Mouse (Mus musculus) spleen, adult 2 months (tissue): ENCODE measurements around the gene Gm10382. TPM values are rescaled to one million over a fixed set of nuclear protein-coding genes. Genes with fewer than 3 reads are reported as not detected.
A peak's percentile ranks its signal among the peaks of the same experiment; 100 is the strongest.
"Not testable (repeated sequence)": the region's sequence is repeated elsewhere in the genome, so short reads cannot be mapped to it uniquely, and the experiment has no call there.

ENCODE experiments used
- DNase-seq, 2 experiments: peaks; one replicate each; pipeline versions ENCODE4 v3.0.0 to v3.0.0-alpha.2; 2012 to 2021; ENCODE audit warnings: low spot score in 2 of 2, low read depth in 1 of 2
- H3K27ac ChIP-seq: fragments of 200-500 bp; 2 replicates; pipeline ENCODE4 v1.5.1; 2012; ENCODE audit warnings: low read length, inconsistent platforms; ENCODE audit not compliant: insufficient read depth
- H3K27me3 ChIP-seq: fragments of 200-500 bp; 2 replicates; pipeline ENCODE4 v1.6.1; 2012; ENCODE audit warnings: mild to moderate bottlenecking, moderate library complexity, low read length, inconsistent platforms; ENCODE audit not compliant: control insufficient read depth, insufficient read depth
- H3K36me3 ChIP-seq: fragments of 200-500 bp; 2 replicates; pipeline ENCODE4 v1.6.1; 2012; ENCODE audit warnings: mild to moderate bottlenecking, low read length, inconsistent platforms; ENCODE audit not compliant: control insufficient read depth, insufficient read depth
- H3K4me1 ChIP-seq: fragments of 200-500 bp; 2 replicates; pipeline ENCODE4 v1.6.1; 2011; ENCODE audit warnings: inconsistent platforms; ENCODE audit not compliant: control insufficient read depth, insufficient read depth, insufficient read length
- H3K4me3 ChIP-seq: fragments of 200-500 bp; 2 replicates; pipeline ENCODE4 v1.5.1; 2011; ENCODE audit warnings: mild to moderate bottlenecking, inconsistent platforms; ENCODE audit not compliant: insufficient read depth, insufficient read length; ENCODE audit errors: extremely low read depth
- CTCF ChIP-seq: fragments of 200-500 bp; IDR thresholded peaks from 2 replicates; pipeline ENCODE4 v1.5.1; 2011; ENCODE audit warnings: mild to moderate bottlenecking, inconsistent platforms; ENCODE audit not compliant: insufficient read depth, insufficient read length, insufficient replicate concordance; ENCODE audit errors: extremely low read depth
- POLR2A ChIP-seq: fragments of 200-500 bp; IDR thresholded peaks from 2 replicates; pipeline ENCODE4 v1.6.1; 2011; ENCODE audit warnings: low read depth, low read length, inconsistent platforms
- WGBS: fragments of 180-500 bp; shearing (Covaris S2); methylation state at CpG from one replicate; pipeline ENCODE4 v1.1.7; 2018; 5-methylcytosine and 5-hydroxymethylcytosine counted together
- polyA plus RNA-seq: library from polyadenylated mRNA; depleted of rRNA; stranded (reverse); fragments of >200 nt; gene quantifications from 2 replicates; pipeline ENCODE4 v1.2.3, GENCODE M21; 2012; rRNA removed

Gm10382 gene
- polyA plus RNA-seq, 1 experiment: 0.08 TPM

DNA sequence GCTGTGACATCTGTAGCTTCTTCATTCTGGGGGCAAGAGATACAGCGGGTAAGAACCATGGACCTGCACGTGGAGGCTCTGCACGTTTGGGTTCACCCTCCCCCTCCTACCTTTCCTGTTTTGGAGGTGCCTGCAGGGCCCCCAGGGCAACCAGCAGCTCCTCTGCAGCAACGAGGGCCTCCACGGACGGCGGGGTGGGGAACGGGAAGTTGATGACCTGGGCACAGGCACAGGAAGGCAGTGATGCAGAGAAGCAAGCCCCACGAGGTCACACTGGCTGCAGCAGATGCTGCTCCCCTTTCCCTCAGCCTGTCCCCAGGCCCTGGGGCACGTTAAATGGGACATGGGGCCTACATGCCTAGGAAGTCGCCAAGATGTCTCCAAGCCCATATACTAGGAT, 30.0 kb downstream of the Gm10382 start:
- Histone ChIP-seq H3K27me3 (no peaks in the 10 kb centered on the region), H3K4me3 (no peak overlapping the region), H3K4me1 (peaks cover 7% of the 10 kb centered on the region), H3K36me3 (peaks cover 47% of the 10 kb centered on the region), H3K27ac (peak overlapping the region; percentile 38; the same call in 1 of the 2 replicates)
- TF ChIP-seq POLR2A (no peak), CTCF (no peak)
- peak in 1 of 2 experiments; percentile 47 for DNase-seq
- whole genome bisulfite sequencing: 24% methylated on average over 11 of the region's 11 CpGs

DNA sequence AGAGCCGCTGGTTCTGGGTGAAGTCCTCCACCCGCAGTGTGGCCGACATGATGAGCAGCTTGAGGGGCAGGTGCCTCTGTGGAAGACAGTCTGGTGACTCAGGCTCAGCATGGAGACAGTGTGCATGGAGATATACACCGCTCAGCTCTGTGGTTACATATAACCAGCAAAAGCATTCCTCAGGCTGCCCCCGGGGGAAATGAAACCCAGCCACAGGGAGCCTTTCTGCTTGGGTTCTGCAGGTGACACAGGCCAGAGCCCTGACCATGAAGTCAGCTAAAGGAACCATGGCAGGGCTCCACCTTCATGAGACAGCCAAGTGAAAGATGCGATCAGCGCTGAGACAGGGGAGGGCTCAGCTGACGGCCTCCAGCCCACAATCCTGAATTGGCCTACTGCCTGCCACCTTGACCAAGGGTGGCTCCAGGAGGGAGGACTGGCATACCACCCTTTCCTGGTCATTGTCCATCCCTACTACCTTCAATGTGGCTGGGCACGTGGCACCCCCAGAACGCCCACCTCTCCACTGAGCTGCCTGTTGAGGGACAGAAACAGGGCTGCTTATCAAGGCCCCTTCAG, 36.7 kb downstream of the Gm10382 start:
- no peak overlapping the region for H3K27ac ChIP-seq
- H3K4me1 ChIP-seq: no peaks in the 10 kb centered on the region
- TF ChIP-seq CTCF (no peak), POLR2A (no peak)
- H3K4me3 ChIP-seq: no peak overlapping the region
- WGBS: 62% methylated on average over 10 of the region's 10 CpGs
- DNase-seq: no peak
- H3K27me3 ChIP-seq: no peaks in the 10 kb centered on the region
- peaks cover 69% of the 10 kb centered on the region for H3K36me3 ChIP-seq

DNA sequence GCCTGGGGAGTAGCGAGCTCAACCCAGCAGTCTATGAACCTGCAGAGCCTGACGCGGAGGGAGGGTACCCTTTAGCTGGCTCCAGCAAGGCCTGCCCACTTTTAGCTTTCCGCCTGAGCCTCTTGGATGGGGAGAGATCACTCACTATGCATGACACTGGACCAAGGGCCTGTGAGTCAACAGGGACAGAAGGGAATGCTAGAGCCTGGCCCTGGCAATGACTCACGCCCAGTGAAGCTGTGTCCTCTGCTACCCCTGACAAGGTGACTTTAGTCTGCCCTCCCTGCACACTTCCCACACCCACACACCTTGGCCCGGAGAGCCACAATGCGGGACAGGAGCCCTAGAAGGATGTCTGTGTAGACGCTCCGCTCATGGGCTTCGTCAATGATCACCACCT, 37.2 kb downstream of the Gm10382 start:
- Histone ChIP-seq H3K27me3 (no peaks in the 10 kb centered on the region), H3K36me3 (peaks cover 68% of the 10 kb centered on the region), H3K4me1 (no peaks in the 10 kb centered on the region), H3K4me3 (no peak overlapping the region), H3K27ac (no peak overlapping the region)
- TF ChIP-seq POLR2A (no peak), CTCF (no peak)
- 86% methylated on average over 10 of the region's 10 CpGs for WGBS
- DNase-seq: no peak

DNA sequence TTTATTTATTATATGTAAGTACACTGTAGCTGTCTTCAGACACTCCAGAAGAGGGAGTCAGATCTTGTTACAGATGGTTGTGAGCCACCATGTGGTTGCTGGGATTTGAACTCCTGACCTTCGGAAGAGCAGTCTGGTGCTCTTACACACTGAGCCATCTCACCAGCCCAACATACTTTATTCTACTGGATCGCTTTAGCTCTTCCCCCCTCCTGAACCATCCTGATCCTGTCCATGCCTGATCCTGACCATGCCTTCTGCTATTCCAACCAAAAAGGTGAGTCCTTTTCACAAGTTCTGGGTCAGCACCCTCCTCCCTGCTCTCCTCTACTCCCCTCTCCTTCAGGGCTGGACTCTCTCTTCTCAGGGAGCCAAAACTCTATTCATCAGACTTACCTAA, 43.2 kb downstream of the Gm10382 start:
- H3K4me3 ChIP-seq: not testable (repeated sequence)
- 96% methylated on average over 2 of the region's 2 CpGs for WGBS

DNA sequence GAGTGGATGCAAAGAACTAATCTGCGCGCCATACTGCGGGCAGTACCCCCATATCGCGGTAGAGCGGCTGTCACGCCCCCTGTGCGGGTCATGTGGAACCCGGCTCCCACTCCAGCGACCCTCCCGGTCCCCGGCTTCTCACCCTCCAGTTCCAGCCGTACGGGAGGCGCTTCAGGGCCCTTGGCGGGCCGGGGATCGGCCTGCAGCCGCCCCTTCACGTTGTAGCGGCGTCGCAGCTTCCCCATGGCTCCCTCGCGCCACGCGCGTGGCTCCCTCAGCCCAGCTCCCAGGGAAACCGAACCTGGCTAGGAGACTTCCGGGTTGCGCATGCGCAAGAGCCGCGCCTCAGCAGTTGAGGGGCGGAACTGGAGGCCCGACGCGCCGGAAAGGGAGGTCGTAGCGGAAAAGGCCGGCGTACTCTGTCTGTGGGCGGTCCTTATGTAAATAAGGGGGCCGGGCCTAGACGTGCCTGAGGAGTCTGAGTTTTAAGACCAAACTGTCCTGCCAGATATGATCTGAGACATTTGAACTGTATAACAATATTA, 44.7 kb downstream of the Gm10382 start, which contains the start of gene Dhx37:
Gene Dhx37 (minus strand): TSS at position 329 of the 545 bp plus-strand sequence.
- no peaks in the 10 kb centered on the region for H3K27me3 ChIP-seq
- peak within 1 kb of the TSS; percentile 83 for H3K4me3 ChIP-seq
- WGBS: under 1% methylated on average over 46 of the region's 46 CpGs
- H3K4me1 ChIP-seq: peaks cover 5% of the 10 kb centered on the region; the same call in 1 of the 2 replicates
- peak; percentile 91 to 93 for DNase-seq
- H3K27ac ChIP-seq: 0 out of 2 replicates have a peak within 1 kb of the TSS, but pooled peaks have one; percentile 49
- peak; percentile 70 for TF ChIP-seq POLR2A
- no peak for TF ChIP-seq CTCF
- H3K36me3 ChIP-seq: peaks cover 17% of the 10 kb centered on the region

More for the DNA sequence above, 43.2 kb downstream of the Gm10382 start:
- not testable (repeated sequence) for H3K27me3 ChIP-seq, H3K4me1 ChIP-seq, DNase-seq, H3K27ac ChIP-seq
- H3K36me3 ChIP-seq: peaks cover 31% of the 10 kb centered on the region

DNA sequence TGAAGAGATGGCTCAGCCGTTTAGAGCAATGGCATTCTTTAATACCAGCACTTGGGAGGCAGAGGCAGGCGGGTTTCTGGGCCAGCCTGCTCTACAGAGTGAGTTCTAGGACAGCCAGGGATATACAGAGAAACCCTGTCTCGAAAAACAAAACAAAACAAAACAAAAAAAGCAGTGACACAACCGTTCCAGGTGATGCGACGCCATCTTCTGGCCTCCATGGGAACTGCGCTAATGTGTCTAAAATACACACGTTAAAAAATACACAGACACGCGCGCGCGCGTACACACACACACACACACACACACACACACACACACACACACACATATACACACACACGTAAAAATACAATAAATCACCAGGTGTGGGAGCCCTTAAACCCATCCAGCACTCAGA, 45.2 kb downstream of the Gm10382 start:
- WGBS: 56% methylated on average over 15 of the region's 15 CpGs
- not testable (repeated sequence) for H3K27ac ChIP-seq, DNase-seq, H3K4me3 ChIP-seq, H3K27me3 ChIP-seq, H3K4me1 ChIP-seq
- H3K36me3 ChIP-seq: peaks cover 12% of the 10 kb centered on the region

Other genes starting within 250 kb of the Gm10382 start
- gene Ncor2, start 210.1 kb upstream of the Gm10382 start, polyA plus RNA-seq: 70.1 and 70.5 TPM in 2 replicates
- 76.0 and 93.6 TPM in 2 replicates for gene Scarb1, start 48.2 kb upstream of the Gm10382 start, polyA plus RNA-seq
- gene Ubc, start 880 bp downstream of the Gm10382 start, polyA plus RNA-seq: 316 and 423 TPM in 2 replicates
- gene Dhx37, start 44.8 kb downstream of the Gm10382 start, polyA plus RNA-seq: 17.0 and 21.0 TPM in 2 replicates
- 21.2 and 21.5 TPM in 2 replicates for gene Bri3bp, start 52.2 kb downstream of the Gm10382 start, polyA plus RNA-seq
- gene Aacs, start 86.5 kb downstream of the Gm10382 start, polyA plus RNA-seq: 23.4 and 27.1 TPM in 2 replicates
- 0.02 TPM in 1 of 2 replicates, not detected in the other for gene Tmem132b, start 142.5 kb downstream of the Gm10382 start, polyA plus RNA-seq